Mouse (Mus musculus): ENCODE results near the gene Wdr46.
"Not testable (repeated sequence)": the region's sequence is repeated elsewhere in the genome, so short reads cannot be mapped to it uniquely, and the experiment has no call there.

Gene Wdr46

GRCm38 (mm10) chr17:33940206-33940805 is at the start of gene Wdr46, which contains the start of gene Pfdn6:
Wdr46 (plus strand) TSS chr17:33940660.
Pfdn6 (minus strand) TSS chr17:33940343.
- peak; percentile 90 for DNase-seq

DNA sequence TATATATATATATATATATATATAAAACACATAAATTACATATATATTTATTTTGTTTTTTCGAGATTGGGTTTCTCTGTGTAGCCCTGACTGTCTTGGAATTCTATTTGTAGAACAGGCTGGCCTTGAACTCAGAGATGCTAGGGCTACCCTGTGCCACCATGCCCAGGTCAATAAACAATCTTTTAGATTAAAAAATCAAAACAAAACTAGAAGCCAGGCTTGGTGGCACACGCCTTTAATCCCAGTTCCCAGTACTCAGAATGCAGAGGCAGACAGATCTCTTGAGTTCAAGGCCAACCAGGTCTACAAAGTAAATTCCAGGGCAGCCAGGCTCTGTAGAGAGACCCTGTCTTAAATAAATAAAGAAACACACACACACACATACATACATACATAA is 49.1 kb upstream of the Wdr46 start:
- no peak for DNase-seq

GRCm38 (mm10) chr17:33891892-33892291 is 48.6 kb upstream of the Wdr46 start:
- not testable (repeated sequence) for DNase-seq

- no peak for DNase-seq
Observed at GRCm38 (mm10) chr17:33892429-33892828, 48.0 kb upstream of the Wdr46 start.

- not testable (repeated sequence) for DNase-seq
Observed at GRCm38 (mm10) chr17:33893011-33893410, 47.4 kb upstream of the Wdr46 start.

DNA sequence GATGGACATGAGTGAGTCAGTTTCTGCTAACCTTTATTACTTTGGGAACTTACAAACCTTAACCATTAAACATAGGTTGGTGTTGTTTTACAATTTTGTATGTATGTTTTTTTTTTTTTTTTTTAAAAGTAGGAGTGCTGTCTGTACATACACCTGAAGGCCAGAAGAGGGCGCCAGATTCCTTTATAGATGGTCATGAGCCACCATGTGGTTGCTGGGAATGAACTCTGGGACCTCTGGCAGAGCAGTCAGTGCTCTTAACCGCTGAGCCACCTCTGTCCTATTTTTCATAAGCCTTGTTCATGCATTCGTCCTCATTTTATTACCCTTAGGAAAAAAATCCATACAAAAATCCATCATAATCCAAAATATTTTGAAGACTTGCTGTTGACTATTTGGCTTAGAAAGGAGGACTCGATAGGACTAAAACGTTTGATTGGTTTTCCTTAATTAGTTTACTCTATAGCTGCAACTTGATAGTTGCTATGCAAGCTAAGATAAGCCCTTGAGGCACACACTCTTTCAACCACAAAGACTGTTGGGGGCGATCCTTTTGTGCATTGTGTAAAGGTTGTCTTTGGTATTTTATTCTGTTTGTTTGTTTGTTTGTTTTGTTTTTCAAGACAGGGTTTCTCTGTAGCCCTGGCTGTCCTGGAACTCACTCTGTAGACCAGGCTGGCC is 43.2 kb upstream of the Wdr46 start:
- no peak for DNase-seq

GRCm38 (mm10) chr17:33898193-33898592 is 42.3 kb upstream of the Wdr46 start:
- not testable (repeated sequence) for DNase-seq

DNA sequence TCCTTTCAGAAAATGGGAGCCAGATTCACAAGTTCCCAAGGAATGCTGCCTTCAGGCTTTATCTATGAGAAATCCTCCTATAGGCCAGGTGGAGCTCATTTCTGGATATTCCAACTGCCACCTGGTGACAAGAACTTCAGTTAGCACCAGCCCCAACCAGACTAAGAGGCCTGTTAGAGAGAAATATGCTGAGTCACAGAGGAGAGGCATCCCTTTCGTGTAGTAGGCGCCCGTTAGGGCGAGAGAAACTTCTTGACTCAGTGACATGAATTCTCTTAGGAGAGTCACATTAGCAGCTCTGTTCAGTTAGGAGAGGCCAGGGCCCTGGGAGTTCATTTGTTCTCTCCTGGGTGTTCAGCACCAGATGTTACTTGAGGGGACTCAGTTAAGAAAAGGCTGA is 40.8 kb upstream of the Wdr46 start:
- no peak for DNase-seq

DNA sequence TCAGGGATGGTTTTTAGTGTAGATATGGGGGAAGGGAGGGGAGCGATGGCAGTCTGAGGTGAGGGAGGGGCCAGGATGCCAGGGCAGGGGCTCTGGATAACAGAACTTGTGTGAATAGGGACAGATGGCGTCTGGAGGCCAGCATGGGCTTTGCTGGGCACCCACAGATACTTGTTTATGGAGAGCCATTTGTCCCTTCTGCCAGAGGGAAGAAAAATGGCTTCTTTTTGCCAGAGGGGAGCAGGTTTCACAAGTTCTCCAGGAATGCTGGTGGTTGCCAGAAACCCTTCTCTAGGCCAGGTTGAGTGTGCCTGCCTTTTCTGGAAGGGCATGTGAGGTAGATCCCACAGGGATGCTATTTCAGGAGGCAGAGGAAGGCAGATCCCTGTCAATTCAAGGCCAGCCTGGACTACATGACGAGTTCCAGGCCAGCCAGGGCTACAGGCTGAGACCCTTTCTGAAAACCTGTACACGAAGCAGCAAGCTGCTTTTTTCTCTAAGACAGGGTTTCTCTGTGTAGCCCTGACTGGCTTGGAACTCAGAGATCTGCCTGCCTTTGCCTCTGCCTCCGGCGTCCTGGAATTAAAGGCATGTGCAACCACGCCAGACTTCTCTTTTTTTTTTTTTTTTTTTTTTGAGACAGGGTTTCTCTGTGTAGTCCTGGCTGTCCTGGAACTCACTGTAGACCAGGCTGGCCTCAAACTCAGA is 40.0 kb upstream of the Wdr46 start:
- no peak for DNase-seq

GRCm38 (mm10) chr17:33900989-33901314 is 39.5 kb upstream of the Wdr46 start:
- DNase-seq, result no peak

DNA sequence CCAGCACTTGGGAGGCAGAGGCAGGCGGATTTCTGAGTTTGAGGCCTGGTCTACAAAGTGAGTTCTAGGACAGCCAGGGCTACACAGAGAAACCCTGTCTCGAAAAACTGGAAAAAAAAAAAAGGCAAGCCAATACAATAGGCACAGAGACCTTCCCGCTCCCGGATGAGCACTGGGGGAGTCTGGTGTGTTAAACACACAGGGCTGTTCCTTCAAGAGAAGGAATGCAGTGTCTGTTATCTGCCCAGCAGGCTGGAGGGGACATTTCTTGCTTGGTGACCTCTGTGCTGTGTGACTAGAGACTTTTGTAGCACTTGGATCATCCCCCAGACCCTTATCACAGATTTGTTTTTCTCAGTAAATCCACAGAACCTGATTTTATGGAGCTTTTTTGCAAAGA is 38.8 kb upstream of the Wdr46 start:
- DNase-seq, result no peak

- DNase-seq, result no peak
Observed at GRCm38 (mm10) chr17:33902079-33902478, 38.4 kb upstream of the Wdr46 start.

DNA sequence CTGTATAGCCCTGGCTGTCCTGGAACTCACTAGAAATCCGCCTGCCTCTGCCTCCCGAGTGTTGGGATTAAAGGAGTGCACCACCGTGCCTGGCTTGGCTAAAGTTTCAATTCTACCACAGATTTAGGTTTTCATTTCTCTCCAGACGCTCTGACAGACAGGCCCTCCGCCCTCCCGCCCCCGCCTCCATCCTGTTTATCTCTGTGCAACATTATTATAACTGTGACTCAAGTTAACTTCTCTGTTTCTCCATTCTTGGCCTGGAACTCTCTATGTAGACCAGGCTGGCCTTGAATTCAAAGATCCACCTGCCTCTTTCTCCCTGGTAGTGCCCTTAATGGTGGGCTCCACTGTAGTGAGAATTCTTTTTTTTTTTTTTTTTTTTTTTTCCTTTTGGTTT is 38.0 kb upstream of the Wdr46 start:
- DNase-seq, result no peak

DNA sequence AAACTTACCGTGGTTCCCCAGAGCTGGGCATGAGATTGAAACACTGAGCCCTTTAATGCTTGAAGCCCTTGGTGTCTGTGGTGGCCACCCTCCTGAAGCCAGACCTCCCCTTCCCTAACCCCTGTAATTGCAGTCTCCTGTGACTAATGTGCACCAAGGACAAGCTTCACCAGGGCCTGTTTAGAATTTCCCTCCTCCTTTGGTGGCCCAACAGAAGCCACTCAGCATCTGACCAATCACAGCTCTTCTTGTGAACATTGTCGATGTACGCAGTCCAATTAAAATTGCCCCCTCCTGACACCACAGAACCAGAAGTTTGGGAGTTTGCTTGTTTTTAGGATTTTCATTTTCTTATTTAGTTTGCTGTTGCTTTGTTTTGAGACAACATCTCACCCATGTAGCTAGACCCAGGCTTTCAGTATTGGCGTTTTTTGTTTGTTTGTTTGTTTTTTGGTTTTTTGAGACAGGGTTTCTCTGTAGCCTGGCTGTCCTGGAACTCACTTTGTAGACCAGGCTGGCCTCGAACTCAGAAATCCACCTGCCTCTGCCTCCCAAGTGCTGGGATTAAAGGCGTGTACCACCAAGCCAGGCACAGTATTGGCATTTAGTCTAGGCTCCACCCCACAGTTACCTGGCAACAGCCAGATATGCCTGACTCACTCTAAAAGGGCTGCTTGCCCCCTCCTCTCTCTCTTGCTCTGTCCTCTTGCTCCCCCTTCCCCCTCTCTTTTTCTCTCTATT is 36.4 kb upstream of the Wdr46 start:
- DNase-seq, result not testable (repeated sequence)

- not testable (repeated sequence) for DNase-seq
Observed at GRCm38 (mm10) chr17:33904835-33905234, 35.6 kb upstream of the Wdr46 start, which contains the start of gene Platr17. Platr17 (plus strand) TSS chr17:33905135.

DNA sequence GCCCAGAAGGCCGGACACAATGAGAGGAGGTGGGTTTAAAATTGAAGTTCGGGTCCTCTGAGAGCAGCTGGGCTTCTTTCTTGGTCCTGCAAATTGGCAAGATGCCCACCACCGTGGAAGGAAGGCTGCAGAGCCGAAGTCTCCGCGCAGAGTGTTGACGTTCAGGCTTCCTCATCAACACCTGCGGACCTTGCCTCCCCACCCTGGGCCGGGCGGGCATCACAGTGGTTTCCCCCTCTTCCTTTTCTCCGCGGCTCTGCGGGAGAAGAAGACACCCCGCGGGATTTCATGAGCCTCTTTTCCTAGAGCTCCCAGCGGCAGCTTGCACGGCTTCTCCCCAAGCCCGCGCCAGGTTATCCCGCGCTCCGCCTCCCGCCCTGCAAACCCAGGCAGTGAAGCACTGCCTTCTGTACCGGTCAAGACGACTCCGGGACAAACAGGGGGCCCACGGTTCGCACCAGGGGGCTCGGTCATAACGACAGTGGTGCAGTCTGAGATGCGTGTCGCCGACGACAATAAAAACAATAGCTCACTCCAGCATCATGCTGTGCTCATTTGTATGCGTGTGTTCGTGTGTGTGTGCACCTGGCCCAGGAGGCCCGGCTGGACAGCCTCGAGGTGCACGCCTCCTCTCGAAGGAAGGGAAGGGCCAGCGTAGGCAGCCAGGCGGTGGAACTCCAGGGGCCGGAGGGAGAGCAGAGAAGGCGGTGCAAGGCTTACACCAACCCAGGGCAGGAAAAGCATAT is 32.0 kb upstream of the Wdr46 start:
- no peak for DNase-seq

DNA sequence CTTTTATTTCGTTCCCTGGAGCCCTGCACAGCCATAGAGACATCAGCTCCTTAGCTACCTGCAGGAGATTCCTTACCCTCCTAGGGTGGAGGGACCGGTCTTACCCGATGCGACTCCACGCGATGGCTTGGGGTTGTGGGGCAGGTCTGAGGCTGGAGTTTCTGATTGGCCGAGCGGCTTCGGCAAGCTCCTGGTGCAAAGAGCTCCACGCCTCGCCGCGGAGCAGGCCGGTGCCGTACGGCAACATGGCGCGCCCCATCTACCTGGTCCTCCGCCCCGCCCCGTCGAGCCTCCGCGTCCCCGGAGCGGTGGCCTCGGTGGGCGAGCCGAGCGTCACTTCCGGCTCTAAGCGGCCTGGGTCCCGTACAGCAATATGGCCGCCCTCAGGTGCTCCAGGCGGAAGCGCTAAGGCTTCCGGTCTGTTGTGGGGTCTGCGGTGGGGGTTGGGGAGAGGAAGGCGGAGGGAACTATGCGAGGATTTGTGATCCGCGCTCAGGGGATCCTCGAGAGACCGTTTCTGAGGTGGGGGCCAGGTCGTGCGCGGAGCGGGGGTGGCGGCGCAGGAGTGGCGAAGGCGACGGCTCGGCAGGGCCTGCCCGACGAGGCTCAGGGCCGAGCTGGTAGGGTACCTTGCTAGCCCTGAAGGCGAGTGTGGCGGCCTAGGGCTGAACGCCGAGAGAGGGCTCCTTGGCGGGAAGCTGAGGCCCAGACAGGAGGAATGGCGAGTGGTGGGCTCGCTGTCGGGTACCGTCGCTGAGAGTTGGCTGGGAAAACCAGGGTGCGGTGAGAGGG is 31.2 kb upstream of the Wdr46 start, which contains the start of gene Daxx:
TSS of gene Daxx (plus strand) at position 338 of the 792 bp plus-strand sequence.
- DNase-seq, result peak; percentile 99

- DNase-seq, result no peak
Observed at GRCm38 (mm10) chr17:33909869-33910250, 30.6 kb upstream of the Wdr46 start.

GRCm38 (mm10) chr17:33910346-33911051 is 30.0 kb upstream of the Wdr46 start:
- no peak for DNase-seq

GRCm38 (mm10) chr17:33911052-33911812 is 29.2 kb upstream of the Wdr46 start:
- no peak for DNase-seq
